Mouse (Mus musculus) adrenal gland, postnatal 25 days (tissue): ENCODE measurements around the gene Ntrk1. TPM values are rescaled to one million over a fixed set of nuclear protein-coding genes. Genes with fewer than 3 reads are reported as not detected.

Experiments
- DNase-seq: peaks from one replicate; pipeline ENCODE4 v3.0.0; 2021; ENCODE audit warnings: mixed read lengths
- total RNA-seq: library from RNA; stranded (reverse); gene quantifications from 2 replicates; pipeline ENCODE4 v1.2.3, GENCODE M21; 2021

Ntrk1 gene
- total RNA-seq, 1 experiment from 2014 or later, result 3.7 TPM

- no peak for DNase-seq
These were observed 9.2 kb downstream of the Ntrk1 start for GRCm38 (mm10) chr3:87785626-87786214.

GRCm38 (mm10) chr3:87785156-87785555, 9.8 kb downstream of the Ntrk1 start:
- DNase-seq, result no peak

DNA sequence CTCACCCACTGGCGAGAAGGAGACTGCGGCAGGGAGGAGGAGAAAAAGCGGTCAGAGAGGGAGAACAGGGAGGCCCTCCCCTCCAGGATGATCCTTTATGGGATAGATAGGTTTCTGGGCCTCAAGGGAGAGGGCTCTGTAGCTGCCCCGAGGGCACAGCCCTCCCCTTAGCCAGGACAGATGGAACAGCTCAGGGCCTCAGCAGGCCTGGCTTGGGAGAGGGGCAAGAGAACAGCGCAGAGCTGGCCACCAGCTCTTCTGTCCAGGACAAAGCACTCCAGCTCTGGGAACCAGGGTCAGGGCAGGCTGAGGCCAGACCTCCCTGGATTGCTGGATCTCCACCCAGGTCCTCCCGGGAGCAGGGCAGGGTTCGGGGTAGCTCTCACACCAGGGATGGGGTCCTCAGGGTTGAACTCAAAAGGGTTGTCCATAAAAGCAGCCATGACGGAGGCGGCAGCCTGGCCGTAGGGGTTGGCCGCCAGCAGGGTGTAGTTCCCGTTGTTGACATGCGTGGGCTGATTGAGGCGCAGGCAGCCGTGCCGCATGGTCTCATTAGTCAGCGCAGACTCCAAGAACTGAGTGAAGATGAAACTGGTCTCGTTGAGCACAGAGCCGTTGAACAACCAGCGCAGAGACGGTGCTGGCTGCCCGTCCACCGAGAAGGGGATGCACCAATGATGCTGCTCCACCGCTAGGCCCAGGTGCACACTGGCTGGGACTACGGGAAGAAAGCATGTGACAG, 11.5 kb downstream of the Ntrk1 start:
- no peak for DNase-seq

DNA sequence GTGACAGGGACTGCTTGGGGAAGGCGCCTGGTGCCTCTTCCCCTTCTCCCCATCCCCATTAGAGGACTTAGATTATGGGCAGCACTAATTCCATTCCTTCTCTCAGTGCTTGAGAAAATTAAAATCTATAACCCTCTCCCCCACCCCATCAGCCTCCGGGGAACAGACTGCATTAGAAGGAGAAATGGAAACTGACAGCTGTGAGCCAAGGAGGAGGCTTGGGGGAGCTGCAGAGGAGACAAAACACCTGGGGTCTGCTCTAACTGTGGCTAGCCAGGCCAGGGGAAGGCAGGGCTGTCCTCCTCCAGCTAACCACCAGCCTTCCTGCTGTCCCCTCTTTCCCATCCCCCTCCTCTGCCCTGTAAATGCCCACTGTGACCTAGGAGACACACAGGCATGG, 15.9 kb downstream of the Ntrk1 start:
- DNase-seq, result no peak

GRCm38 (mm10) chr3:87778283-87778682, 16.7 kb downstream of the Ntrk1 start:
- DNase-seq, result no peak

DNA sequence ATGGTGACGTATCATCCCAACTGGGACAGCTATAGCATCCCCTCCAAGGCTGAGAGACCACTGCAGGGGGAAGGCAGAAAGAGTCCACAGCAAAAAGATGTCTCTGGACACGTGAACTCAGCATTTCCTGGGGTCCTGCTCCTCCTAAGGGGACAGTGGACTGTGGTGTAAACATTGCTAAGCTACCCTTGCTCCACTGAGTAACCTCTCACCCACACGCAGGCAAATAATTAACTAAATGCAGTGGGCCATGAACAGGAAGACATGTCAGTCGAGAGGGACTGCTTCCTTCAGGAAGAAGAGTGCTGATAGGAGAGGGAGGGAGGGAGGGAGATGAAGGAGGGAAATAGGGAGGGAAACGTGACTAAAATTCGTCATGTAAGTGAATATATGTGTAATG, 23.9 kb downstream of the Ntrk1 start:
- DNase-seq, result no peak

GRCm38 (mm10) chr3:87770280-87770679, 24.7 kb downstream of the Ntrk1 start:
- DNase-seq, result no peak

DNA sequence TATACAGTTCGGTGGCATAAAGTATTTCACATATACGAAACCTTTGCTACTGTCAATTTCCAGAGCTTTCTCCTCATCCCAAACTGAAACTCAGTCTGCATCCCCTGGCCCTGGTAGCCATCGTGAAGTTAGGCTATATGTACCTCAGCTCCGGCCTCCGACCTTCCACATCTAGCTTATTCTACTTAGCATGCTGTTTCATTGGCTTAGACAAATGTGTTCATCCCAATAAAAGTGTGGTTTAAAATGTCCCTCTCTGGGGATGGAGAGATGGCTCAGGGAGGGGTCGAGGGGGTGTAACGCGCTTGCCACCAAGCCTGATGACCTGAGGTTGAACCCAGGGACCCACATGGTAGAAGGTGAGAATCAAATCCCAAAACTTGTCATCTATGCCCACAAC, 25.5 kb downstream of the Ntrk1 start:
- no peak for DNase-seq

GRCm38 (mm10) chr3:87768844-87769243, 26.1 kb downstream of the Ntrk1 start:
- DNase-seq, result peak; percentile 84

DNA sequence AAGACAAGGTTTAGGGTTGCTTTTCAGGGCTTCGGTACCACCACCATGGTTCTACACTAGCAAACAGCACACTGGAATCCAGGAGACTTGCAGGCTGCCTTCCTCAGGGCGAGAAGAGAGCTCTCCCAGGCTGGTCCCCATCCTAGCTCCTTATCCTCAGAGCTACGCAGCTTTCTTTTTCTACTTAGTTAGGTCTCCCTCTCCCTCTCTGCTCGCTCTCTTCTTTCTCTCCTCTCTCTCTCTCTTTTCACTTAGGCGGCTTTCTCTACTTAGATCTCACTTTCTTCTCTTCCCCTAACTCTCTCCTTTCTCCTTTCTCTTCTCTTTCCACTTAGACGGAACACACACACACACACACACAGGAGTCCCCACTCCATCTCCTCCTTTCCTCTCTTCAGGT, 26.5 kb downstream of the Ntrk1 start:
- no peak for DNase-seq

DNA sequence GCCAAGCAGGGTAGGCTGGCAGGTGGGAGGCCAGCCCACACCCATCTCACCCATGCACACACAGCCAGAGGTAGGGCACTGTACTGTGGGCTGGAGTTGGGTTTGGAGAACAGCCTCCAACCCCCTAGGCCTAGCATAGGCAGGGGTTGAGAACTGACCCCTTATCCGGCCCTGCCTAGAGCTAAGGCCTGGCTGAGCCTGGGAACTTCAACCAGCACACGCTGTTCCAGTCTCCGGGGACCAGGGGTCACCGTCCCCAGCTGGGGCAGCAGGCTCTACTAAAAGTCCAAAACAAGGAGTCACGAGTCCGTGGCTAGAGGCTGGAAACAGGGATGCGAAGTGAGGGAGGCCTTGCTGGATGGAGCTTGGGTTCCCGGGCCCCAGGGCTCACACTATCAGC, 27.2 kb downstream of the Ntrk1 start:
- no peak for DNase-seq

DNA sequence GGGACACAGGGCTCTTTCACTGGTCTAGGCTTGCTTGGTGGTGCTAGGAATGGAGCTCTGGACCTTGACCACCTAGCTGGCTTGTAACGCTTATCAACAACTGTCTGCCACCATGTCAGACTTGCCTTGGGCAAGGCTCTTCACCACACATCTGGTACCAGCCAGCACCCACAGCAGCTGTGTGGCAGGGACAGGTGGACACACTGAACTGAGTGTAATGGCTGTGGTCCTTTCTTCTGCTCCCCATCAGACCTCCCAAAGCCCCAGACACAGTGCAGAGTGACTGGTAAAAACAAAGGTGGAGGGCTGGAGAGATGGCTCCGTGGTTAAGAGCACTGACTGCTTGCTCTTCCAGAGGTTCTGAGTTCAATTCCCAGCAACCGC, 28.7 kb downstream of the Ntrk1 start:
- no peak for DNase-seq

DNA sequence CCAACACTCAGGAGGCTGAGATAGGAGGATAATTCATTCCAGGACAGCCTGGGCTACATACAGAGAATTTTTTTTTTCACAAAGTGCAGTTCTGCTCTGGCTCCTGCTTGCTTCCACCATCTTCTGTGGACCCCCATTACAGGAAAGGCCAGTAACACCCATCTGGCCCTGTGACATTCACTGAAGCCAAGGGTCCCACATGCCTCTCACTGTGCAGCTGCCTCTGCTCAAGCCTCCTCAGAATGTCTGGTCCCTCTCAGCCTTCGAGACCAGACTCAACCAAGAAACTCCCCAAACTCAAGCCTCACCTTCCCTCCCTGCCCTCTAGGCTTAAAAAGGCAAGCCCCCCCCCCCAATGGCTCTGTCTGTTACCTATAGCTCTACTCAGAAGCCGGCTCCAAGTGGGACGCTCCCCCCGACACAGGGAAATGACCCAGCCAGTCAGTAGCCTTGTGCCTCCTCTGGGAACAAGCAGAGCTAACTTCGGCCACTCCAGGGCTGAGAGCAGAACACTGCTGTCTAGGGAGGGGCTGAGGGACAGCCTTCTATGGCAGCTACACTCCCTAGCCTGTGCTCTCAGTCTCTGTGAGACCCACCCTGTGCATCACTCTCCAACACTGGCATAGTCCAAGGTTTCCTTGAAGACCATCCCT, 29.2 kb downstream of the Ntrk1 start:
- DNase-seq, result no peak

DNA sequence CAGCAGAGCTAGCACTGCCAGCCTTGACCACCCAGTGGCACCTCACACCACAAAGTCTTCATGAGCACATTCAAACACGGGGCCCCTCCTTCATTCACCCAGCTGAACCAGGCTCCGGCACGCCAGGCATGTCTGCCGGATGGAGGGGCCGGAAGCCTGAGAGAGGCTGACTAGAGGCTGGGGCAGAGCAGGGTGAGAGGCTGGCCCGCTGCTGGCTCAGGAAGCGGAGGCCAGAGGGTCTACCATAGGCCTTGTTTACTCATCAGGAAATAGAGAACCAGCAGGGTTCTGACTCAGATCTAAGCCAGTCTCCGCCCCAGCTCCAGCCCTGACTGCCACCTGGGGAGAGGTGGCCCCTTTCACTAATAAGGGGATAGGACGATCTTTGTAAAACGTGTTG, 29.9 kb downstream of the Ntrk1 start:
- DNase-seq, result peak; percentile 46

DNA sequence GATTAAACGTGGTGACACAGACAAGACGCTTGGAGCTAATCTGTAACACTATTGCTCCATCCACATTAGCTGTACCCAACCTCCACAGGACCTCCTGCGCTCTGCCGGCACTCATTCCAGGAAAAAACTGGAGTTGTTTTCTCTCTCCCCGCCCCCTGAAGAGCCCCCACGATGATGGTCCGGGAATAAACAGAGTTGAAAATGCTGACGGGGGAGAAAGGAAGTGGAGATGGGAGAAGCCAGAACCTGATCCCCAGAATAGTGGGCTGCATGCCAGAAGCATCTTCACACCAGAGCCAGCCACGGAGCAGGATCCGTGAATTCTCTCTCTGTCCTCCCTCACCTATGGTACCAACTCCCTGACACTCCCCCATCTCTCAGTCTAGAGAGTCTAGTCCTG, 30.5 kb downstream of the Ntrk1 start:
- no peak for DNase-seq

GRCm38 (mm10) chr3:87763683-87764289, 31.2 kb downstream of the Ntrk1 start:
- peak; percentile 65 for DNase-seq

DNA sequence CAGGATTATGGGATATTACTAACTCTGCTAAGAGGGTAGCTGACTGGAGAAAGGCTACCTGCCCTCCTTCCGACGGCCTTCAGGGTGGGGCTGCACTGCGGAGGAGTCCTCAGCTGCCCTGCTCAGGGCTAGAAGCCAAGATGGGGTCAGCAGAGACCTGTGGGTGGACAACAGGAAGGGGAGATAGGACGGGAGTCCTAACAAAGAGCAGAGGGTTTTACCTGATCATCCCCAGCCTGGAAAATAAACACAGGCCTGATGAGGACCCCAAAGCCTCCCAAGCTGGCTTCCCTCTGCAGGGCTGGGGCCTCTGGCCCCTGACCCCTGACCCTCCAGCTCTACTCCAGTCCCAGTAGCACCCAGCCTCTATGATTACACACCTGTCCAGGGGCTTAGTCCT, 31.8 kb downstream of the Ntrk1 start:
- DNase-seq, result no peak

- no peak for DNase-seq
These were observed 33.3 kb downstream of the Ntrk1 start for GRCm38 (mm10) chr3:87761408-87762375.

DNA sequence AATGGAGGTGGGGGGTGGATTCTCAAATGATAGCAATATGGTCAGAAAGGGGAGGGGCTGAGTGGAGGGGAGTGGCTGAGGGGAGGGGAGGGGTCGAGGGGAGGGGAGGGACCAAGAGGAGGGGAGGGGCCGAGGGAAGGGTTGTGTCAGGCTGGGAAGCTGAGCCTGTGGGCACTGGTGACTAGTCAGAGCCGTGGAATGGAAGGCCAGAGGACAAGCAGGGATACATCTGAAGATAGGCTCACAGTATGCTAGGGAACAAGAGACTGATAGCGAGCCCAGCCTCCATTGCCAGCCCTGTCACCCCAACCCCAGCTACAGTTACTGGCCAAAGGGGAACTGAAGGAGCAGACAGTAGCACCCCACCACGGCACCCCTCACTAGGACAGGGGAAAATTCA, 36.3 kb downstream of the Ntrk1 start:
- DNase-seq, result peak; percentile 46

- DNase-seq, result no peak
These were observed 38.5 kb downstream of the Ntrk1 start for GRCm38 (mm10) chr3:87756488-87756887.

DNA sequence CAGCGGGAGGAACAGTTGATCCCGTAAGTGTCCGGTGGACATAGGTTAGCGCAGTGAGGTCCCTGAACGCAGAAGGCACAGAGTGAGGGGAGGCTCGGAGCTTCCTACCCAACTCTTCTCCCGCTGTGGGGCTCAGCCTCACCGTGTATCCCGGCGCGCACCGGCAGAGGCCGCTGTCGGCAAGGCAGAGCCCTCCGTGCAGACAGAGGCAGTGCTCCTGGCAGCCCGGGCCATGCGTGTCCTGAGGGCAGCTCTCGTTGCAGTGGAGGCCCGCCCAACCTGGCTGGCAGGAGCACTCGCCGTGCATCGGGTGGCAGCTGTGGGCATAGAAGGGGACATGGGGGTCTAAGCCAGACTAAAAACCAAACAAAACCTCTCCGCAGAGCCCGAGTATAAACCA, 39.0 kb downstream of the Ntrk1 start:
- DNase-seq, result peak; percentile 93

DNA sequence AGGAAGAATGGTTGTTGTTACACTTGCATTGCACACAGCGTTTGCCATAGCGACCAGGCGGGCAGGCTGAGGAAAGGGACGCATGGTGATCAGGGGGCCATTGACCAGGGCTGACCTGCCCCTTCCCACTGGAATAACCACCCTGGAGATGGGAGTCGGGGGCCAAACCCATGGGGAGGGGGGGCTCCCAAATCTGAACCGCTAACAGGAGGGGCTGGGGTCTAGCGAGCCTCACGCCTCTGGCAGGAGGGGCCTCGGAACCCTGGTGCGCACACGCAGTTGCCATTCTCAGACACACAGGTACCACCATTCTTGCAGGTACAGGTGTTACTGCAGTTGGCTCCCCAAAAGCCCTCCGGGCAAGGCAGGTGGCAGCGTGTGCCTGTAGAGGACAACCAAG, 41.1 kb downstream of the Ntrk1 start:
- DNase-seq, result no peak
